Mouse (Mus musculus) spleen, adult 2 months (tissue): ENCODE measurements around the gene Gpam.
"Not testable (repeated sequence)": the region's sequence is repeated elsewhere in the genome, so short reads cannot be mapped to it uniquely, and the experiment has no call there.

Source experiments
- CTCF ChIP-seq: fragments of 200-500 bp; IDR thresholded peaks from 2 replicates; pipeline ENCODE4 v1.5.1; 2011; ENCODE audit warnings: mild to moderate bottlenecking, inconsistent platforms; ENCODE audit not compliant: insufficient read depth, insufficient read length, insufficient replicate concordance; ENCODE audit errors: extremely low read depth
- POLR2A ChIP-seq: fragments of 200-500 bp; IDR thresholded peaks from 2 replicates; pipeline ENCODE4 v1.6.1; 2011; ENCODE audit warnings: low read depth, low read length, inconsistent platforms

DNA sequence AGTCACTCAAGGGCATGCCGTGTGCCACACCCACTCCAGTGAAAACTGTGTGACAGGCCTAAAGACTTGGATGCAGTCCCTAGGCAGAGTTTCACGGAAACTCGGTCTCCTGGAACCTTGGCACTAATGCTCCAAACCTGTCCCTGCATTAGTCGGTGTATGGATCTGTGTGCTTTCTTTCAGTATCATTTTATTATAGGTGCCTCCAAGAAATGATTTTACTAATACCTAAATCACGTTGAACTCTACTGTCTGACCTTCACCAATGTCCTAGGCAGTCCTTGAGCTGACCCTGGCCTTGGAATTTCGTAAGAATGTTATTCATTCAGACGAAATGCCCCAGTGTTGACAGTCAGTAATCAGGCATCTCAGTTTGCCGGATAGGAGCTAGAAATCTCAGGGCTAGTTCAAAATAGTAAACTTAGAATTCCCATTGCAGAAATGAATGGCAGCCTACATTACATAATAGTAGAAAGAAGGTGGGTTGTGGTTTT, 42.2 kb upstream of the Gpam start:
- not testable (repeated sequence) for TF ChIP-seq POLR2A, CTCF
